Mouse (Mus musculus) forebrain, embryonic 16.5 days (tissue): ENCODE results near the gene Ccdc180. TPM values are rescaled to one million over a fixed set of nuclear protein-coding genes. Genes with fewer than 3 reads are reported as not detected.

ENCODE experiments used
- ATAC-seq: fragments of 200-750 bp; cut with Nextera tagmentation; 2 replicates; pipeline ENCODE4 v1.8.0; 2017; ENCODE audit warnings: mild to moderate bottlenecking, moderate library complexity
- H3K27ac ChIP-seq: fragments of 300-500 bp; sonication (generic); 2 replicates; pipeline ENCODE4 v1.5.1; 2014; ENCODE audit warnings: low read length, control low read depth
- H3K27me3 ChIP-seq: fragments of 300-500 bp; sonication (generic); replicated peaks from 2 replicates; pipeline ENCODE4 v1.6.1; 2014; ENCODE audit warnings: low read length; ENCODE audit not compliant: control insufficient read depth, insufficient read depth
- H3K36me3 ChIP-seq: fragments of 300-500 bp; sonication (generic); 2 replicates; pipeline ENCODE4 v1.6.1; 2014; ENCODE audit not compliant: control insufficient read depth, insufficient read depth
- H3K4me1 ChIP-seq: fragments of 300-500 bp; sonication (generic); replicated peaks from 2 replicates; pipeline ENCODE4 v1.6.1; 2014; ENCODE audit warnings: low read length; ENCODE audit not compliant: control insufficient read depth, insufficient read depth
- H3K4me2 ChIP-seq: fragments of 300-500 bp; sonication (generic); 2 replicates; pipeline ENCODE4 v1.6.1; 2014; ENCODE audit warnings: mild to moderate bottlenecking, low read length, control low read depth
- H3K4me3 ChIP-seq: fragments of 300-500 bp; sonication (generic); replicated peaks from 2 replicates; pipeline ENCODE4 v1.5.1; 2014; ENCODE audit warnings: mild to moderate bottlenecking, low read length, control low read depth
- H3K9ac ChIP-seq: fragments of 300-500 bp; sonication (generic); replicated peaks from 2 replicates; pipeline ENCODE4 v1.6.1; 2014; ENCODE audit warnings: low read depth, low read length, control low read depth
- H3K9me3 ChIP-seq: fragments of 300-500 bp; sonication (generic); 2 replicates; pipeline ENCODE4 v1.6.1; 2016; ENCODE audit warnings: low read length; ENCODE audit not compliant: control insufficient read depth
- WGBS: fragments of 180-500 bp; shearing (Covaris S2); extraction: QIAGEN DNeasy Blood & Tissue Kit; methylation state at CpG from one replicate; pipeline ENCODE4 v1.1.7; 2014; 5-methylcytosine and 5-hydroxymethylcytosine counted together
- polyA plus RNA-seq: library from polyadenylated mRNA; unstranded; fragments of >200 nt; fragmentation: Nextera tagmentation; extraction: Ambion mirVana; gene quantifications from 2 replicates; pipeline ENCODE4 v1.2.1, GENCODE M21; 2015

Ccdc180 gene
- 0.30 and 0.35 TPM in 2 replicates for polyA plus RNA-seq

DNA sequence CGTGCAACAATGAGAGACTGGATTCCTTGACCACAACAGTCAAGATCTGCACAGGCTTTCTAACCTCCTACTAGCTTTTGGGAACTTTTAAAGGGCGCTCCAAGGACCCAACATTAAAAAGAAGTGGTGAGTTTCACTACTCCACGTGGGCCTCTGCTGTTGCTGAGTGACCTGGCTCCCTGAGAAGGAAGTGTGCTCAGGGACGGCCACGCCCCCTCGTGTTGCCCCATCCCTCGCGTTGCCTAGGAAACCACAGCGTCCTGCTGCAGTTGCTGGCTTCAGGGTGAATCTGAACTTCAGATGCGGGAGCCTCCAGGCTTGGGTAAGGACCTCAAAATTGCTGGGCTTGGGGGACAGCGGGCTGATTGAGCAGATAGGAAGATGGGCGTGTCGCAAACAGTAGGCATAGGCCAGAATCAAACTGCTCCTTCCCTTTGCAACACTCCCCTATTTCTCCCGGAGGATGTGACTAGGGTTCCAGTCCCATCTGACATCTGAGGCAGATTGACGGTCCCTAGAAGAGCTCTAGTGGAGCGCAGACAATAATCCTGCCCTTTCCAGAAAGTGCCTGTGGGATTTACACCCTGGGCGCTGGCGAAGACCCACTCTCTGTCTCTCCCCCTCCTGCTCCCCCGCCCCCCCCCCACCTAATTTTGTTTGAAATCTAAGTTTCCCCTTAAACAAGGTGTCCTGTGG is at the start of gene Ccdc180:
TSS of gene Ccdc180 (plus strand) at position 238 of the 696 bp plus-strand sequence.
- Histone ChIP-seq H3K36me3 (no peaks in the 10 kb centered on the region), H3K4me2 (peak within 1 kb of the TSS; percentile 27; the same call in 1 of the 2 replicates), H3K9me3 (no peaks in the 10 kb centered on the region), H3K9ac (no peak within 1 kb of the TSS), H3K27ac (no peak within 1 kb of the TSS), H3K27me3 (no peaks in the 10 kb centered on the region), H3K4me3 (no peak within 1 kb of the TSS), H3K4me1 (peaks cover 3% of the 10 kb centered on the region; the same call in 1 of the 2 replicates)
- no peak for ATAC-seq
- 9% methylated on average over 19 of the region's 19 CpGs for WGBS

DNA sequence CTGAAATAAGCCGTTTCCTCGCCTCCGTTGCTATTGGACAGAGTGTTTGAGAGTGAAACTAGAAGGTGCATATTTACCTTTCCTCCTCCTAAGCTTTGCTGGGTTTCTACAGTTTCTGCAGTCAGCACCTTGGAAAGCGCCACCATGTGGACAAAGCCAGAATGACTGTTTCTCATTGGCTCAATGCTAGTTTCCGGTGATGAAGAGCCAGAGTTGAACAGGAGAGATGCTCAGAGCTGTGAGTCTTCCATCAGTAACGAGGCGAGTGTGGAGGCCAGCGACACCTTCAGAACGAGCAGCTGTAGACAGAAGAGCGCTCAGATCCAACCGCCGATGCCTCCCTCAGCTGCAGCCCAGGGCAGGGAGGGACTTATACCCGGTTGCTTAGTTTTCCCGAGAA is 45.7 kb upstream of the Ccdc180 start:
- Histone ChIP-seq H3K36me3 (no peaks in the 10 kb centered on the region), H3K27me3 (no peaks in the 10 kb centered on the region), H3K4me1 (no peaks in the 10 kb centered on the region), H3K4me3 (no peak overlapping the region), H3K4me2 (no peak overlapping the region), H3K27ac (no peak overlapping the region), H3K9me3 (no peaks in the 10 kb centered on the region), H3K9ac (no peak overlapping the region)
- ATAC-seq, result no peak
- 44% methylated on average over 14 of the region's 14 CpGs for WGBS

DNA sequence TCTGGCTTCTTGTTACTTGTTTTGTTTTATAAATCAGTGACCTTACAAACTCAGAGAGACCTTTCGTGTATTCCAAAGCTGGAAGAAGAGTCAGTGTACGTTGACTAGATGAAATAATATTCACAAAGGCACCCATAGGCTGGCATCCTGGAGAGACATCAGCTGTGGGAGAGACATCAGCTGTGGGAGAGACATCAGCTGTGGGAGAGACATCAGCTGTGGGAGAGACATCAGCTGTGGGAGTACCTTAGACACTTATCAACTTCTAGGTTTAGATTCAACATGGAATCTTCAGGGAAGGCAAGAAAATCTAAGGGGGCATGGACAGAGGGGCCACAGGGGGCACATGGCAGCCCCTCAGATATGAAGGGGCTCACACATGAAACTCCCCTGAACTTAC is 43.8 kb upstream of the Ccdc180 start:
- Histone ChIP-seq H3K4me3 (no peak overlapping the region), H3K4me2 (no peak overlapping the region), H3K27ac (no peak overlapping the region), H3K36me3 (no peaks in the 10 kb centered on the region), H3K9me3 (no peaks in the 10 kb centered on the region), H3K9ac (no peak overlapping the region), H3K27me3 (no peaks in the 10 kb centered on the region), H3K4me1 (no peaks in the 10 kb centered on the region)
- no peak for ATAC-seq
- 95% methylated on average over 2 of the region's 2 CpGs for WGBS

DNA sequence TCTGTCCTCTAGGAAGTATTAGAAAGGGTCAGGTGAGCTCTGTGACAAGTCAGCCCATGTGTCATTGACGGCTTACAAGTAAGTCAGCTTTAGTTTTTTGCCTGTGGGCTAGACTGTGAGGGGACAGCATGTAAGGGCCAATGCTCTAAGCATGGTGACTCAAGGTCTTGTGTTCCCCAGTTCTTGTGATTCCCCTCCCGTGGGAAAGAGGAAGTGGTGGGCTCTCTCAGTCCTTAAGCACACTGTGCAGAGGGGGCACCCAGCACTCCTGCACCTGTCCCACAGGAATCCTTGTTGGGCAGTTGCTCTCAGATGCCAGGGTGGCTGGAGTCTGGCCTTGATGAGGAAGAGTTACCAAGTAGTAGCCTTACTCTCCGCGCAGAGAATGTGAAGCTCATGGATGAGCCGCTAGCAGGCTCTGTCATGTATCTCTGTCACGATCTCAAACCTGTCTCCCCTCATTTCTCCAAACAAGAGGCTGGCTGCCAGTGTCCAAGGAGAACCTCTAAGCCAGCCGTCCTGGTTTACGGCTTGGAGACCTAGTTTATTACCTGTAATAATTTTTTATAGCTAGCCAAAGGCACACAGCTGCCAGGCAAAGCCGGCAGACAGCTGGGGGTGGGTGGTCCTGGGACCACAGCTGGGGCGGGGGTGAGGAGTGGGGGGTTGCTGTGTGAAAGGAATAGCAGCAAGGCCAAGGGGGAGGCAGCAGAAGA is 41.8 kb upstream of the Ccdc180 start, which contains the start of gene Stra6l:
TSS of gene Stra6l (plus strand) at position 556 of the 716 bp plus-strand sequence.
- H3K4me3 ChIP-seq, result no peak within 1 kb of the TSS
- ATAC-seq, result no peak
- H3K9me3 ChIP-seq, result no peaks in the 10 kb centered on the region
- no peaks in the 10 kb centered on the region for H3K27me3 ChIP-seq
- no peak within 1 kb of the TSS for H3K27ac ChIP-seq
- no peak within 1 kb of the TSS for H3K4me2 ChIP-seq
- H3K36me3 ChIP-seq, result no peaks in the 10 kb centered on the region
- H3K9ac ChIP-seq, result no peak within 1 kb of the TSS
- no peaks in the 10 kb centered on the region for H3K4me1 ChIP-seq
- 77% methylated on average over 10 of the region's 10 CpGs for WGBS

DNA sequence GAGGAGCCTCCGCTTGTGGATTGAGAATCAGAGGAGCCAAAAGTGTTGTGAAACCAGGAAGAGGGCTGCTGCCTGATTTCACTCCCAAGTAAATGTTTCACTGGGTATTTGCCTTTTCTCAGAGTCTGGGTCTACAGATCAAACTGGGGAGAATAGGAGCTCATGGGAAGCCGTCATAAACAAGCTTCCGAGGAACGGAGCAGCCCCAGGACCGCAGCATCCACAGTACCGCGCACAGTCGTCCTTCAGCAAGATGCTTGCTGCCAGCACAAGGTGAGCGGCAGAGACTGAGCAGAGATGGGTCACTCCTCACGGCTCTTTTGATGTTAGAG is 41.3 kb upstream of the Ccdc180 start:
- no peak overlapping the region for H3K4me3 ChIP-seq
- H3K4me2 ChIP-seq, result no peak overlapping the region
- no peaks in the 10 kb centered on the region for H3K36me3 ChIP-seq
- WGBS, result 44% methylated on average over 10 of the region's 10 CpGs
- H3K9ac ChIP-seq, result no peak overlapping the region
- no peaks in the 10 kb centered on the region for H3K4me1 ChIP-seq
- H3K27ac ChIP-seq, result no peak overlapping the region
- ATAC-seq, result no peak
- H3K9me3 ChIP-seq, result no peaks in the 10 kb centered on the region
- H3K27me3 ChIP-seq, result no peaks in the 10 kb centered on the region

DNA sequence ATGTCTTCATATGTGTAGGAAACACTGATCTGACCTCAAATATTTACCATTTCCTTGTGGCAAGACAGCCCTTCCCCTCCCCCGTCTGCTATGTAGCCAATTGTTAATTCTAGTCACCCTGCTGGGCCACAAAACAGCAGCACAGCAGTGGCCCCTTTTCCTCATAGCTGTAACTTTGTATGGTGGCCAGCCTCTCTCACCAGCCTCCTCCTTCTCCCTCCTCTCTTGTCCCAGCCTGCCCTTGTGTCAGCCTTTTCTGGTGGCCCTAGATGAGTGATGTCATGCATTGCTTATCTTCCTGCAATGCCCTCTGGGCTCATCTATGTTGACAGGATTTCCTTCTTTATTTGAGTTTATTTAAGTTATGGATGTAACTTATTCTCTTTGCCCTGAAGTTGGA is 40.7 kb upstream of the Ccdc180 start:
- Histone ChIP-seq H3K27ac (no peak overlapping the region), H3K27me3 (no peaks in the 10 kb centered on the region), H3K9ac (no peak overlapping the region), H3K4me1 (no peaks in the 10 kb centered on the region), H3K9me3 (no peaks in the 10 kb centered on the region), H3K36me3 (no peaks in the 10 kb centered on the region), H3K4me3 (no peak overlapping the region), H3K4me2 (no peak overlapping the region)
- no peak for ATAC-seq
- WGBS, result 27% methylated on average over 1 of the region's 1 CpGs

DNA sequence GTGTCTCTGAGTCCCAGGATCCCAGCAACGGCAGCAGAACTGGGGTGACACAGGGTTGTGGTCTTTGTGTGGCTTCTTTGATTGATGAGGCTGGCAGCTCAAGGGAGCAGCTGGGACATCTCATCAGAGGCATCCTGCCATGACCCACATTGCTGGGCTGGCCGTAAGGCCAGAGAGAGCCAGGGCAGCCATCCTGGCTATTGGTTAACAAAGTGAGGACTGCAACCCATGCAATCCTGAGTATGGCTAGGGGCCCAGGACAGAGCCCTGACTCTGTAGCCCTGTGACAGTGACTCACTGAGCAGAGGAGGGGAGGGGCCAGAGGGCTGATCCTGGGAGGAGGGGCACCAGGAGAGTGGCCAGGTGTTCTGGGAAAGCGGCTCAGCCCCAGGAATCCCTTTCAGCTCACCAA is 38.5 kb upstream of the Ccdc180 start:
- Histone ChIP-seq H3K36me3 (no peaks in the 10 kb centered on the region), H3K27ac (no peak overlapping the region), H3K4me2 (no peak overlapping the region), H3K27me3 (no peaks in the 10 kb centered on the region), H3K9ac (no peak overlapping the region), H3K9me3 (no peaks in the 10 kb centered on the region), H3K4me3 (no peak overlapping the region), H3K4me1 (no peaks in the 10 kb centered on the region)
- 53% methylated on average over 3 of the region's 3 CpGs for WGBS
- no peak for ATAC-seq

DNA sequence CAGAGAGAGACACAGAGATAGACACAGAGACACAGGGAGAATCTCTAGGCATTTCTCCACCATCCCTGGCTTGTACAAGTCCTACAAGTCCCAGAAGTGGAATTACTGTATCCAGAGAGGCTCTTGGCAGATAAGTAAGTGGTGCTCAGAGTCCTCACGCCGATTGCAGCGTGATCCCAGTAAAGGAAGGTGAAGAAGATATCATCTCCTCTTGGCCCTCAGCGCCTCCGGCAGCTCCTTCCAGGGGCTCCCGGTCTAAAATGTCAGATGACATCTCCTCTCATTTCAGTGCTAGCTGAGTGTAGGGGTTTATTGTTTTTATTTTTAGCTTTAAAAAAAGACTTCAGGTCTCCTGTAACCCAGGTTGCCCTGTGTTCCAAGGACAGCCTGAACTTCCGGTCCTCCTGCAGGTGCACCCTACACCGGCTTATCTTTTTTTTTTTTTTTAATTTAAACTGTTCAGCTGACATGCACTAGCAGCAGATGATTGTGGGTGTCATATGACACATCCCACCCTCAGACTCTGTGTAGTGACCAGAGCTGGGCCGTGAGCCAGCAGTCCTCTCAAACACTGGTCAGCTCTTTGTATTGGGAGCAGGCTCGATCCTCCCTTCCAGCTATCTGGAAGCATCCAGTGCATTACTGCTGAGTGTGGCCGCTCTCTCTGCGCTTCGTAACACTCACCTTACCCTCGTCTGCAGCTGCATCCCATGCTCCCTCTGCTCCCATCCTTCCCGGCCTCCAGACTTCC is 36.4 kb upstream of the Ccdc180 start:
- no peak for ATAC-seq
- H3K4me2 ChIP-seq, result no peak overlapping the region
- no peak overlapping the region for H3K9ac ChIP-seq
- 75% methylated on average over 15 of the region's 15 CpGs for WGBS
- H3K4me3 ChIP-seq, result no peak overlapping the region
- H3K9me3 ChIP-seq, result no peaks in the 10 kb centered on the region
- no peaks in the 10 kb centered on the region for H3K27me3 ChIP-seq
- no peak overlapping the region for H3K27ac ChIP-seq
- H3K4me1 ChIP-seq, result no peaks in the 10 kb centered on the region
- no peaks in the 10 kb centered on the region for H3K36me3 ChIP-seq

DNA sequence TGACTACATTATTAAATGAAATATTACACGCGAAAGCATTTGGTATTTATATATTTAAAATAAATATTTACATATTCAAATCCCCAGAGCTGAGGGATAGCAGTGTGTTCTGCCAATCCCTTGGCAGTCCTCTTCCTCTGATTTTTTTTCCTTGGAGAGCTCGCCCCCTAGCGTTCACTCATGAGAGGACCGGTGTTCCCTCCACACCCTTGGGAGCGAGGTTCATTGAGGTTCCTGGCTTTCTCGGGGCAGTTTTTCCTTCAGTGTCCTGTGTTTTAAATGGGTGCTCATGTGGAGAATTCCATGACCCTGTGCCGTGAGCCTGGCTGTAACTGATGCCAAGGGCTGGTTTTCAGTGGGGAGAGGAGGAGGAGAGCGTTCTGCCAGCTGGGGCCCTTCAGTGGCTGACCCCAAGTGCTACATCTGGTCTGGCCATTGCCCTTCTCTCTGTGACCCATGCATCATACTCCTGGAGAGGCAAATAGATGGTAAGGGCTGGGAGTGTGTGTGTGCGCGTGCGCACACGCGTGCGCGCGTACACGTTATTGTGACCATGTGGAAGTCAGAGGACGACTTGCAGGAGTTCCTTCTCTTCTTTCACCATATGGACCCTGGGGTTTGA is 34.2 kb upstream of the Ccdc180 start:
- Histone ChIP-seq H3K9ac (no peak overlapping the region), H3K4me1 (no peaks in the 10 kb centered on the region), H3K27ac (no peak overlapping the region), H3K9me3 (peaks cover 3% of the 10 kb centered on the region; the same call in 1 of the 2 replicates), H3K4me2 (no peak overlapping the region), H3K36me3 (no peaks in the 10 kb centered on the region), H3K27me3 (no peaks in the 10 kb centered on the region), H3K4me3 (no peak overlapping the region)
- WGBS, result 46% methylated on average over 19 of the region's 19 CpGs
- ATAC-seq, result peak; percentile 91
